Comparison of ENCODE assay signal across 8 mouse cellular contexts in genomic region chr2:140065676-140066075, GRCm38 (mm10). TPM values are rescaled to one million over a fixed set of nuclear protein-coding genes. Genes with fewer than 3 reads are reported as not detected.
A peak's percentile ranks its signal among the peaks of the same experiment; 100 is the strongest.
DNase-seq lines count a peak whose midpoint lies in the region; ATAC-seq lines count a peak whose summit lies in the region.

No protein-coding gene starts in this region.

- peak overlapping the region; percentile 92; the same call in 1 of the 2 replicates for H3K27ac ChIP-seq in hindbrain, embryonic 14.5 days
- peak overlapping the region; percentile 94; the same call in 1 of the 2 replicates for H3K27ac ChIP-seq in midbrain, embryonic 15.5 days

- WGBS in hindbrain, embryonic 14.5 days = 76% methylated on average over 8 of the region's 8 CpGs
- WGBS in midbrain, embryonic 15.5 days = 78% methylated on average over 8 of the region's 8 CpGs

- intact Hi-C loops in left cerebral cortex, postnatal 36 days (cut with DNase I) = loop anchor here (10.0 kb wide), 1 partner anchor 99 kb away; no protein-coding TSS in a partner anchor

- H3K4me1 ChIP-seq in megakaryocyte, embryonic 14.5 days = peaks cover 32% of the 10 kb centered on the region
- peaks cover 9% of the 10 kb centered on the region; the same call in 1 of the 2 replicates for H3K4me1 ChIP-seq in hindbrain, embryonic 14.5 days (replicated peaks; ENCODE audit: control insufficient read depth, insufficient read depth, low read length)
- peaks cover 13% of the 10 kb centered on the region for H3K4me1 ChIP-seq in midbrain, embryonic 15.5 days

- H3K4me3 ChIP-seq in megakaryocyte, embryonic 14.5 days (replicated peaks) = peak overlapping the region; percentile 97
- peak overlapping the region; percentile 91 for H3K4me3 ChIP-seq in hindbrain, embryonic 14.5 days (replicated peaks; ENCODE audit: low read length)
- H3K4me3 ChIP-seq in midbrain, embryonic 15.5 days = peak overlapping the region; percentile 81

- no peaks in the 10 kb centered on the region for H3K9me3 ChIP-seq in megakaryocyte, embryonic 14.5 days
- no peaks in the 10 kb centered on the region for H3K9me3 ChIP-seq in hindbrain, embryonic 14.5 days (ENCODE audit: control insufficient read depth, low read length)
- no peaks in the 10 kb centered on the region for H3K9me3 ChIP-seq in midbrain, embryonic 15.5 days

- DNase-seq in CD4-positive, CD25-positive, alpha-beta regulatory T cell, adult 2 months (ENCODE audit: low read depth, low spot score) = peak; percentile 54
- no peak for DNase-seq in hindbrain, embryonic 14.5 days (ENCODE audit: low spot score)
- DNase-seq in thymus, postnatal 36 days = no peak
- DNase-seq in left cerebral cortex, postnatal 36 days (ENCODE audit: low spot score in 2 of 2) = no peak

- no peaks in the 10 kb centered on the region for H3K36me3 ChIP-seq in megakaryocyte, embryonic 14.5 days (replicated peaks; ENCODE audit: low read length)
- H3K36me3 ChIP-seq in hindbrain, embryonic 14.5 days (replicated peaks; ENCODE audit: control insufficient read depth, insufficient read depth) = no peaks in the 10 kb centered on the region
- no peaks in the 10 kb centered on the region for H3K36me3 ChIP-seq in midbrain, embryonic 15.5 days (replicated peaks)

- peaks cover 3% of the 10 kb centered on the region for H3K27me3 ChIP-seq in megakaryocyte, embryonic 14.5 days (replicated peaks)
- no peaks in the 10 kb centered on the region for H3K27me3 ChIP-seq in hindbrain, embryonic 14.5 days (ENCODE audit: control insufficient read depth, insufficient read depth, low read length)
- no peaks in the 10 kb centered on the region for H3K27me3 ChIP-seq in midbrain, embryonic 15.5 days (replicated peaks)

- no peak for ATAC-seq in CD4-positive, CD25-positive, alpha-beta regulatory T cell, adult 4 months
- no peak for ATAC-seq in megakaryocyte, adult 5-6 weeks (ENCODE audit: poor library complexity, severe bottlenecking)
- no peak for ATAC-seq in hindbrain, embryonic 14.5 days (ENCODE audit: low FRiP score)
- no peak for ATAC-seq in midbrain, embryonic 15.5 days (replicated peaks)

- H3K4me2 ChIP-seq in hindbrain, embryonic 14.5 days (replicated peaks) = peak overlapping the region; percentile 92
- peak overlapping the region; percentile 81 for H3K4me2 ChIP-seq in midbrain, embryonic 15.5 days

- H3K9ac ChIP-seq in hindbrain, embryonic 14.5 days = peak overlapping the region; percentile 93
- peak overlapping the region; percentile 75; the same call in 1 of the 2 replicates for H3K9ac ChIP-seq in midbrain, embryonic 15.5 days

RNA-seq across cellular contexts. Expression of gene Tasp1, which starts 0.9 kb away (rescaled TPM):
- polyA plus RNA-seq in CD4-positive, CD25-positive, alpha-beta regulatory T cell, adult 4 months (2017; shearing (Covaris generic)) = 100 to 1,000 TPM; 113 to 114 TPM
- 0.91 TPM in 1 of 2 replicates, not detected in the other for polyA plus RNA-seq in megakaryocyte, embryonic 14.5 days (2012; ENCODE audit: insufficient read depth, low replicate concordance)
- total RNA-seq in megakaryocyte, adult 5-6 weeks (2015) = 6.6 TPM in 2 replicates
- total RNA-seq in megakaryocyte, adult 5-6 weeks (2017) = 7.5 and 7.6 TPM in 2 replicates
- polyA plus RNA-seq in hindbrain, embryonic 14.5 days (2014; fragmentation: Nextera tagmentation; extraction: Ambion mirVana) = 20.5 and 21.2 TPM in 2 replicates
- polyA plus RNA-seq in midbrain, embryonic 15.5 days (2015; fragmentation: Nextera tagmentation; extraction: Ambion mirVana) = 20.8 and 21.6 TPM in 2 replicates
- total RNA-seq in left cerebral cortex, postnatal 36 days (2021) = 10 to 100 TPM; 34.5 to 37.9 TPM

Comparison
In these comparisons a context has a peak if more than half of its experiments do, and no peak if none do; other contexts are left out.
1. RNA of gene Tasp1, which starts 0.9 kb away (polyA plus RNA-seq): 113 to 114 TPM in CD4-positive, CD25-positive, alpha-beta regulatory T cell, adult 4 months, 20.8 to 21.6 TPM in midbrain, embryonic 15.5 days and 20.5 to 21.2 TPM in hindbrain, embryonic 14.5 days; 0.91 TPM in megakaryocyte, embryonic 14.5 days; every median in the first group is over 10 times any median in the second.
2. Peak in every context shown above with its lines, with median percentiles within 50 percentile points of each other: H3K4me3 ChIP-seq.